Mouse (Mus musculus) brain, embryonic 14.5 days (tissue): ENCODE measurements around the gene Tmem192.

Experiments
- CTCF ChIP-seq: fragments of 200-500 bp; IDR thresholded peaks from 2 replicates; pipeline ENCODE4 v1.5.1; 2012; ENCODE audit warnings: inconsistent platforms, mild to moderate bottlenecking, moderate library complexity, borderline replicate concordance; ENCODE audit not compliant: insufficient read depth, insufficient read length; ENCODE audit errors: extremely low read depth
- POLR2A ChIP-seq: fragments of 200-500 bp; IDR thresholded peaks from 2 replicates; pipeline ENCODE4 v1.6.1; 2012; ENCODE audit warnings: mild to moderate bottlenecking, inconsistent platforms, borderline replicate concordance; ENCODE audit not compliant: poor library complexity, insufficient read depth, insufficient read length, severe bottlenecking; ENCODE audit errors: extremely low read depth

GRCm38 (mm10) chr8:64998806-64999365 is 51.9 kb downstream of the Tmem192 start:
- TF ChIP-seq POLR2A (no peak), CTCF (no peak)
